Mouse (Mus musculus) bone marrow macrophage, adult 2 months (primary cell): ENCODE data around the gene Rgl2.

Experiments used
- CTCF ChIP-seq: IDR thresholded peaks from 2 replicates; pipeline ENCODE4 v1.5.1; 2012; ENCODE audit warnings: low read depth, mild to moderate bottlenecking, low read length, moderate library complexity
- POLR2A ChIP-seq: IDR thresholded peaks from 2 replicates; pipeline ENCODE4 v1.6.1; 2012; ENCODE audit warnings: mild to moderate bottlenecking, low read depth, low read length, borderline replicate concordance

DNA sequence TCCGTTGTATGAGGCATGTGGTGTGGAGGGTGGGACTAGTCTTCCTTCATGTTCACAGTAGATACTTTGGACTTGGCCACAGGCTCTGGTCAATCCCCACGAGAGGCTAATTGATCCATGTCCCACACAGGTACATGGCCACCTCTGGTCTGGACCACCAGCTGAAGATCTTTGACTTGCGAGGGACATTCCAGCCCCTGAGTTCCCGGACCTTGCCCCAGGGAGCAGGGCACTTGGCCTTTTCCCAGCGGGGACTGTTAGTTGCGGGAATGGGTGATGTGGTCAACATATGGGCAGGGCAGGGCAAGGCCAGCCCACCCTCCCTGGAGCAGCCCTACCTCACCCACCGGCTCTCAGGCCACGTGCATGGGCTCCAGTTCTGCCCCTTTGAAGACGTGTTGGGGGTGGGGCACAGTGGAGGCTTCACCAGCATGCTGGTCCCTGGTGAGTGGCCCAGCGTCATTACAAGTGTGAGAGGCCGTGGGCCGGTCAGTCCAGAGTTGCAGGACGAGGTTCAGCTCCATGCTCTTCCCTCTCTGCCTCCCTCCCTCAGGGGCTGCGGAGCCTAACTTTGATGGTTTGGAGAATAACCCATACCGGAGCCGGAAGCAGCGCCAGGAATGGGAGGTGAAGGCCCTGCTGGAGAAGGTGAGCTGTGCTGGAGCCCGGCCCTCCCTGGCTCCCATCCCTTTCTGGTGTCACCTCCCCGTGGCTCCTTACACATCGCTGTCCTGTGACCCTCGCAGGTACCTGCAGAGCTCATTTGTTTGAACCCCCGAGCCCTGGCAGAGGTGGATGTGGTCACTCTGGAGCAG lies 19.0 kb downstream of the Rgl2 start:
- TF ChIP-seq CTCF, result no peak
- TF ChIP-seq POLR2A, result no peak
